Mouse (Mus musculus): Measurements from ENCODE around the gene Unk.

The Unk gene

GRCm38 (mm10) chr11:116065345-116065744 lies 35.2 kb downstream of the Unk start:
- no peak for DNase-seq

- peak; percentile 45 to 47 for DNase-seq
These were observed 41.4 kb downstream of the Unk start for GRCm38 (mm10) chr11:116071510-116071909.

GRCm38 (mm10) chr11:116072608-116073007 lies 42.5 kb downstream of the Unk start:
- DNase-seq, result no peak

- no peak for DNase-seq
These were observed 44.4 kb downstream of the Unk start for GRCm38 (mm10) chr11:116074436-116074991.

GRCm38 (mm10) chr11:116075539-116076265 lies 45.6 kb downstream of the Unk start:
- peak; percentile 21 to 43 for DNase-seq

GRCm38 (mm10) chr11:116076266-116076540 lies 46.1 kb downstream of the Unk start:
- DNase-seq, result peak; percentile 19 to 57

GRCm38 (mm10) chr11:116076836-116077235 lies 46.7 kb downstream of the Unk start:
- DNase-seq, result peak; percentile 77 to 82

GRCm38 (mm10) chr11:116077446-116078204 lies 47.5 kb downstream of the Unk start, which contains the start of gene Unc13d:
Gene Unc13d, minus strand, starts transcription at chr11:116077961.
- DNase-seq, result peak; percentile 77 to 86

GRCm38 (mm10) chr11:116078221-116078620 lies 48.1 kb downstream of the Unk start:
- peak; percentile 94 to 95 for DNase-seq

GRCm38 (mm10) chr11:116078676-116079320 lies 48.7 kb downstream of the Unk start:
- peak in 1 of 2 experiments; percentile 44 for DNase-seq

- DNase-seq, result no peak
These were observed 49.4 kb downstream of the Unk start for GRCm38 (mm10) chr11:116079511-116079910.

- DNase-seq, result peak; percentile 77 to 79
These were observed 51.0 kb downstream of the Unk start for GRCm38 (mm10) chr11:116081081-116081480.

GRCm38 (mm10) chr11:116083096-116083672 lies 53.1 kb downstream of the Unk start:
- no peak for DNase-seq

- DNase-seq, result no peak
These were observed 54.0 kb downstream of the Unk start for GRCm38 (mm10) chr11:116084166-116084565.

- DNase-seq, result peak; percentile 96 to 98
These were observed 56.4 kb downstream of the Unk start, which contains the start of gene Wbp2 for GRCm38 (mm10) chr11:116086258-116087193. Gene Wbp2, minus strand, starts transcription at chr11:116086995.

GRCm38 (mm10) chr11:116087194-116088130 lies 57.3 kb downstream of the Unk start:
- peak; percentile 88 to 90 for DNase-seq

- no peak for DNase-seq
These were observed 58.1 kb downstream of the Unk start for GRCm38 (mm10) chr11:116088188-116088587.

GRCm38 (mm10) chr11:116088741-116089394 lies 58.7 kb downstream of the Unk start:
- DNase-seq, result no peak

- DNase-seq, result no peak
These were observed 59.4 kb downstream of the Unk start for GRCm38 (mm10) chr11:116089545-116089944.

GRCm38 (mm10) chr11:116091591-116091990 lies 61.5 kb downstream of the Unk start:
- DNase-seq, result no peak
